Mouse (Mus musculus): ENCODE measurements around the gene Dram1. TPM values are rescaled to one million over a fixed set of nuclear protein-coding genes. Genes with fewer than 3 reads are reported as not detected.
A peak's percentile ranks its signal among the peaks of the same experiment; 100 is the strongest.

The Dram1 gene
- polyA plus RNA-seq (2015; fragmentation: Nextera tagmentation; extraction: Ambion mirVana): 2.9 and 3.1 TPM in 2 replicates

- Histone ChIP-seq H3K9me3 (ENCODE audit: low read length) (no peaks in the 10 kb centered on the region), H3K36me3 (replicated peaks; ENCODE audit: insufficient read depth, low read length) (no peaks in the 10 kb centered on the region), H3K9ac (replicated peaks) (peak within 1 kb of the TSS; percentile 74), H3K27me3 (ENCODE audit: insufficient read depth, low read length) (no peaks in the 10 kb centered on the region), H3K27ac (ENCODE audit: low read depth) (peak within 1 kb of the TSS; percentile 31; the same call in 1 of the 2 replicates), H3K4me3 (ENCODE audit: low read depth, low read length) (peak within 1 kb of the TSS; percentile 80), H3K4me2 (ENCODE audit: low read depth, low read length) (peak within 1 kb of the TSS; percentile 85), H3K4me1 (ENCODE audit: insufficient read depth) (peaks cover 13% of the 10 kb centered on the region)
- under 1% methylated on average over 57 of the region's 87 CpGs for WGBS (ENCODE audit: insufficient replicate concordance)
- TF ChIP-seq CTCF (IDR thresholded peaks at IDR 0.05; ENCODE audit: low read depth) (peak; percentile 90), EP300 (IDR thresholded peaks at IDR 0.05; ENCODE audit: low read depth) (no peak)
- DNase-seq (peak; percentile 91), ATAC-seq (peak; percentile 92)
These were observed at the start of gene Dram1, which contains the start of gene Gnptab for GRCm38 (mm10) chr10:88379013-88379885. Gene Dram1 (minus strand): TSS chr10:88379080. Gene Gnptab (plus strand): TSS chr10:88379132.

- WGBS (ENCODE audit: insufficient replicate concordance): 83% methylated on average over 6 of the region's 6 CpGs
- no peak overlapping the region for H3K4me2 ChIP-seq (ENCODE audit: low read depth, low read length)
- no peaks in the 10 kb centered on the region for H3K27me3 ChIP-seq (ENCODE audit: insufficient read depth, low read length)
- no peak for ATAC-seq
- H3K4me3 ChIP-seq (ENCODE audit: low read depth, low read length): no peak overlapping the region
- peaks cover 11% of the 10 kb centered on the region for H3K36me3 ChIP-seq (replicated peaks; ENCODE audit: insufficient read depth, low read length)
- no peaks in the 10 kb centered on the region for H3K4me1 ChIP-seq (ENCODE audit: insufficient read depth)
- DNase-seq: no peak
- TF ChIP-seq CTCF (IDR thresholded peaks at IDR 0.05; ENCODE audit: low read depth) (no peak), EP300 (IDR thresholded peaks at IDR 0.05; ENCODE audit: low read depth) (no peak)
- H3K27ac ChIP-seq (ENCODE audit: low read depth): no peak overlapping the region
- no peaks in the 10 kb centered on the region for H3K9me3 ChIP-seq (ENCODE audit: low read length)
- no peak overlapping the region for H3K9ac ChIP-seq (replicated peaks)
These were observed 49.1 kb upstream of the Dram1 start for GRCm38 (mm10) chr10:88427998-88428397.

GRCm38 (mm10) chr10:88426896-88427295 lies 48.0 kb upstream of the Dram1 start:
- Histone ChIP-seq H3K9ac (replicated peaks) (no peak overlapping the region), H3K27me3 (ENCODE audit: insufficient read depth, low read length) (no peaks in the 10 kb centered on the region), H3K4me2 (ENCODE audit: low read depth, low read length) (no peak overlapping the region), H3K4me1 (ENCODE audit: insufficient read depth) (no peaks in the 10 kb centered on the region), H3K36me3 (replicated peaks; ENCODE audit: insufficient read depth, low read length) (peaks cover 4% of the 10 kb centered on the region), H3K9me3 (ENCODE audit: low read length) (no peaks in the 10 kb centered on the region), H3K27ac (ENCODE audit: low read depth) (no peak overlapping the region), H3K4me3 (ENCODE audit: low read depth, low read length) (no peak overlapping the region)
- DNase-seq (no peak), ATAC-seq (no peak)
- WGBS (ENCODE audit: insufficient replicate concordance): 58% methylated on average over 5 of the region's 5 CpGs
- no peak for TF ChIP-seq CTCF (IDR thresholded peaks at IDR 0.05; ENCODE audit: low read depth)
- TF ChIP-seq EP300 (IDR thresholded peaks at IDR 0.05; ENCODE audit: low read depth): no peak

GRCm38 (mm10) chr10:88426158-88426816 lies 47.4 kb upstream of the Dram1 start:
- H3K4me1 ChIP-seq (ENCODE audit: insufficient read depth): no peaks in the 10 kb centered on the region
- H3K27ac ChIP-seq (ENCODE audit: low read depth): no peak overlapping the region
- 88% methylated on average over 2 of the region's 2 CpGs for WGBS (ENCODE audit: insufficient replicate concordance)
- no peak overlapping the region for H3K4me3 ChIP-seq (ENCODE audit: low read depth, low read length)
- H3K4me2 ChIP-seq (ENCODE audit: low read depth, low read length): no peak overlapping the region
- H3K36me3 ChIP-seq (replicated peaks; ENCODE audit: insufficient read depth, low read length): peaks cover 6% of the 10 kb centered on the region
- DNase-seq (peak; percentile 56), ATAC-seq (peak; percentile 58; the same call in 1 of the 2 replicates)
- H3K27me3 ChIP-seq (ENCODE audit: insufficient read depth, low read length): no peaks in the 10 kb centered on the region
- H3K9me3 ChIP-seq (ENCODE audit: low read length): no peaks in the 10 kb centered on the region
- H3K9ac ChIP-seq (replicated peaks): no peak overlapping the region
- TF ChIP-seq CTCF (IDR thresholded peaks at IDR 0.05; ENCODE audit: low read depth) (peak; percentile 85), EP300 (IDR thresholded peaks at IDR 0.05; ENCODE audit: low read depth) (no peak)

GRCm38 (mm10) chr10:88420655-88421435 lies 42.0 kb upstream of the Dram1 start:
- Histone ChIP-seq H3K27me3 (ENCODE audit: insufficient read depth, low read length) (no peaks in the 10 kb centered on the region), H3K4me2 (ENCODE audit: low read depth, low read length) (no peak overlapping the region), H3K4me3 (ENCODE audit: low read depth, low read length) (no peak overlapping the region), H3K9ac (replicated peaks) (no peak overlapping the region), H3K9me3 (ENCODE audit: low read length) (no peaks in the 10 kb centered on the region), H3K27ac (ENCODE audit: low read depth) (peak overlapping the region; percentile 55; the same call in 1 of the 2 replicates), H3K4me1 (ENCODE audit: insufficient read depth) (0 out of 2 replicates have a peak, but pooled peaks cover 3% of the 10 kb centered on the region), H3K36me3 (replicated peaks; ENCODE audit: insufficient read depth, low read length) (peaks cover 6% of the 10 kb centered on the region; the same call in 1 of the 2 replicates)
- 63% methylated on average over 19 of the region's 19 CpGs for WGBS (ENCODE audit: insufficient replicate concordance)
- DNase-seq (no peak), ATAC-seq (peak; percentile 66)
- TF ChIP-seq CTCF (IDR thresholded peaks at IDR 0.05; ENCODE audit: low read depth): no peak
- no peak for TF ChIP-seq EP300 (IDR thresholded peaks at IDR 0.05; ENCODE audit: low read depth)

Data from liver, postnatal 0 days (tissue).